ENCODE assay signal across 28 mouse cellular contexts in the genomic region with DNA sequence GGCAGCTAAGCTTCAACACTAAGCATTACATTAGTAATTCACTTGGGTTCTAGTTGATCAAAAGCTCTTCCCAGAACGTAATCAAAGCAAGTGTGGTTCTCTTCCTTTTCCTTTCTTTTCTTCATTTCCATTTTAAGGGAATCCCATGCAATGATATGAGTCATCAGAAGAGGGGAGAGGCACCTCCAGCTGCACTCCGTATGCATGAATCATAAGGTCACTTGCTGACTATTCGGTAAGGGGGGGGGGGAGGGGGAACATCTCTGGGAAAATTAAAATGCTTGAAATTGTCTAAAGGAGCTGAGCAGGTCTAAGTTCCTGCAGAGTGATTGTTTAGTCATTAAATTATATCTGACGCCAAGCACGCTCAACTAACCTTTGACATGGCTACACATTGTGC.
DNase-seq lines count a peak whose midpoint lies in the region; ATAC-seq and TF ChIP-seq lines count a peak whose summit lies in the region.
"Had no signal": no experiment of that assay in that cellular context is flagged by ENCODE, and none has a peak within 500 bp of the region (broad histone marks: within the 10 kb centered on the region; RNA-seq: fewer than 3 reads in every experiment).

No protein-coding gene starts in this region.

- no peak overlapping the region for H3K9ac ChIP-seq in forebrain, embryonic 13.5 days
- H3K9ac ChIP-seq: embryonic facial prominence, embryonic 12.5 days; embryonic facial prominence, embryonic 15.5 days; forebrain, postnatal 0 days; hindbrain, embryonic 13.5 days; intestine, embryonic 15.5 days had no signal

- WGBS in forebrain, embryonic 13.5 days, result 76% methylated on average over 5 of the region's 5 CpGs

- in situ Hi-C loops in Patski (cut with MboI; ENCODE audit: low pct_unique_long_range_greater_than_20kb), result no loop called here

- ATAC-seq in Patski, result peak; percentile 47
- no peak for ATAC-seq in erythroblast, adult 5-6 weeks (replicated peaks; ENCODE audit: low FRiP score, poor library complexity, severe bottlenecking)
- no peak for ATAC-seq in forebrain, embryonic 13.5 days
- ATAC-seq: activated CD4-positive, CD25-positive, alpha-beta regulatory T cell, adult 4 months; CD4-positive, CD25-positive, alpha-beta regulatory T cell, adult 4 months; forebrain, postnatal 0 days; hindbrain, embryonic 16.5 days; intestine, embryonic 15.5 days had no signal

- peak; percentile 74 for DNase-seq in 3T3-L1 (ENCODE audit: low read depth, low spot score)
- peak; percentile 24 for DNase-seq in MN1 (ENCODE audit: low spot score)
- DNase-seq in Patski (ENCODE audit: low read depth, low spot score), result peak; percentile 0
- peak; percentile 12 for DNase-seq in fibroblast of lung, adult 2 months (ENCODE audit: low read depth)
- no peak for DNase-seq in layer of hippocampus, postnatal 36 days
- no peak for DNase-seq in left cerebral cortex, adult 9 months (ENCODE audit: low spot score in 2 of 2)
- DNase-seq: adrenal gland, postnatal 10 days; B cell, adult 2 months; cerebellum, adult 11 months; cerebellum, adult 2 months; cerebellum, adult 9-11 months; cerebellum, postnatal 25 days; forebrain, postnatal 0 days; gastrocnemius, adult 2 months; gastrocnemius, postnatal 14 days; heart, adult 11 months; kidney, adult 11 months; kidney, adult 8-10 months had no signal

- CTCF ChIA-PET in Patski (lab: Charles Lee), result no interaction called here

- H3K36me3 ChIP-seq in forebrain, embryonic 13.5 days (ENCODE audit: poor library complexity, severe bottlenecking), result no peaks in the 10 kb centered on the region
- H3K36me3 ChIP-seq: embryonic facial prominence, embryonic 12.5 days; embryonic facial prominence, embryonic 15.5 days; hindbrain, embryonic 13.5 days; intestine, embryonic 15.5 days had no signal

- H3K9me3 ChIP-seq in forebrain, embryonic 13.5 days (replicated peaks), result no peaks in the 10 kb centered on the region; the same call in 1 of the 2 replicates
- H3K9me3 ChIP-seq: embryonic facial prominence, embryonic 12.5 days; embryonic facial prominence, embryonic 15.5 days; hindbrain, embryonic 13.5 days; intestine, embryonic 15.5 days had no signal

- H3K4me1 ChIP-seq in forebrain, embryonic 13.5 days, result no peaks in the 10 kb centered on the region
- H3K4me1 ChIP-seq: embryonic facial prominence, embryonic 12.5 days; embryonic facial prominence, embryonic 15.5 days; hindbrain, embryonic 13.5 days; intestine, embryonic 15.5 days had no signal

- no peak overlapping the region for H3K4me2 ChIP-seq in forebrain, embryonic 13.5 days
- H3K4me2 ChIP-seq: embryonic facial prominence, embryonic 12.5 days; embryonic facial prominence, embryonic 15.5 days; heart, embryonic 11.5 days; hindbrain, embryonic 13.5 days; intestine, embryonic 15.5 days had no signal

- H3K4me3 ChIP-seq in forebrain, embryonic 13.5 days, result no peak overlapping the region
- H3K4me3 ChIP-seq: embryonic facial prominence, embryonic 12.5 days; embryonic facial prominence, embryonic 15.5 days; gastrocnemius, adult 2 months; hindbrain, embryonic 13.5 days; intestine, embryonic 15.5 days had no signal

- no peak for TF ChIP-seq CTCF in Patski (IDR thresholded peaks at IDR 0.05)

- H3K27me3 ChIP-seq in Patski, result no peaks in the 10 kb centered on the region
- no peaks in the 10 kb centered on the region for H3K27me3 ChIP-seq in forebrain, embryonic 13.5 days
- H3K27me3 ChIP-seq: embryonic facial prominence, embryonic 12.5 days; embryonic facial prominence, embryonic 15.5 days; hindbrain, embryonic 13.5 days; intestine, embryonic 15.5 days had no signal

- POLR2A ChIA-PET in Patski (lab: Charles Lee), result no interaction called here

- H3K27ac ChIP-seq in forebrain, embryonic 13.5 days, result no peak overlapping the region
- H3K27ac ChIP-seq: embryonic facial prominence, embryonic 12.5 days; embryonic facial prominence, embryonic 15.5 days; gastrocnemius, adult 2 months; hindbrain, embryonic 13.5 days; intestine, embryonic 15.5 days had no signal

Comparison
In these comparisons a context has a peak if more than half of its experiments do, and no peak if none do; other contexts are left out.
1. DNase-seq: peak in 3T3-L1 (single experiment), MN1 (single experiment), Patski (single experiment) and fibroblast of lung, adult 2 months (single experiment); none in layer of hippocampus, postnatal 36 days (0 of 2) and left cerebral cortex, adult 9 months (0 of 2).